Mouse (Mus musculus) cerebellum, postnatal 4 days (tissue): Measurements from ENCODE around the gene Mbnl2.

Experiments used
- DNase-seq, 2 experiments: peaks; one replicate each; pipeline ENCODE4 v3.0.0; 2022; ENCODE audit warnings: low spot score in 2 of 2, mixed read lengths in 1 of 2

Gene Mbnl2

GRCm38 (mm10) chr14:120275246-120276238, at the start of gene Mbnl2:
Gene Mbnl2, plus strand, starts transcription at chr14:120275669.
- peak; percentile 84 to 91 for DNase-seq

- DNase-seq, result no peak
Observed at GRCm38 (mm10) chr14:120232076-120232496, 43.4 kb upstream of the Mbnl2 start.

DNA sequence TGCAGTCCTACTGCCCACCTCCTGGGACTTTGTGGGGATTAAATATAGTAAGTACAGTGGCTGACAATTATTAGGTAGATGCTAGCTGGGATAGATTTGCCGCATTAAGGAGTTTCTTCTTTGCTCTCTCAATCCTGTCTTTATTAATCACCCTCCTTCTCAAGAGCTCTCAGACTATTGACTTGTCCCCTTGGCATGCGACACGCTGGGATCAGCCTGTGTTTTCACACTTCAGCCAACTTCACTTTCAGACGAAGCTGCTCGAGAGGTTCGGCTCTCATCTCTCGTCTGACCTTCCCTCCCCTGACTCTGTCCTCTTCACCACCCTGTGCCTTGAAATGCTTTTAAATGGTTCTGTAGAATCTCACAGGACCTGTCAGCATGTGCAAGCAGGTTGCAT, 39.9 kb upstream of the Mbnl2 start:
- no peak for DNase-seq

- no peak for DNase-seq
Observed at GRCm38 (mm10) chr14:120238501-120238900, 37.0 kb upstream of the Mbnl2 start.

DNA sequence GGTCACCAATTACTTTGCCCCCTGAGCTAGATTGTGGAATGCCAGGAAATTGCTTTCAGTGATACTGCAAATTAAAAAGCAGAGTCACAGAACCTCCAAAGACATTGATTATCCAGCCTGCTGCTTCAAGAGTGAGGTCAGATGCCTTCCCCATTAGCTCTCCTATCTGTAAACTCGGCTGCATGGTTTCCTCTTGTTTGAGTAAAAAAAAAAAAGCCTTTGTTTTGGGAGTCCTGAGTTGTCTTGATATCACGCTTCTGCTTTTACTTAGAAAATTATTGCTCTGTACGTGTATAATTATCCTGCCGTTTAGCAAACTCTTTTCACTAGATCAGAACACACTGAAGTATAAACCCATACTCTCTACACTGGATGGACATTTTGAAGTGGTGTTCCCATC, 35.3 kb upstream of the Mbnl2 start:
- no peak for DNase-seq

- DNase-seq, result no peak
Observed at GRCm38 (mm10) chr14:120242711-120243110, 32.8 kb upstream of the Mbnl2 start.

GRCm38 (mm10) chr14:120245081-120245705, 30.3 kb upstream of the Mbnl2 start:
- no peak for DNase-seq

- no peak for DNase-seq
Observed at GRCm38 (mm10) chr14:120253331-120253730, 22.1 kb upstream of the Mbnl2 start.

DNA sequence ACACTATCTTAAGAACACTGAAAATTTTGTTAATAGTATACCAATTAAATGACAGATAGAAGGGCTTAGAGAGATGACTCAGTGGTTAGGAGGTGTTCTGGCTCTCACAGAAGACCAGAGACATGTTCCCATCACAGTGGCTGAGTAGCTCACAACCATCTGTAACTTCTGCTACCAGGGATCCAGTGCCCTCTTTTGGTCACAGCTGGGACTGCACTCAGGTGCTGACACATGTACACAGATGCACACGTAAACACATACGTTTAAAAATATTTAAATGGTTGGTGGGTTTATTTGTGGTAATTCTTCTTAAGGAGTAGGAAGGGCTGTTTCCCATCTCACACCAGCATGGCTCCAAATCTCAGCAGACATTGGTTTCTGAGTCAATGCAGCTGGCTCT, 19.3 kb upstream of the Mbnl2 start:
- no peak for DNase-seq

GRCm38 (mm10) chr14:120256623-120257384, 18.7 kb upstream of the Mbnl2 start:
- no peak for DNase-seq

DNA sequence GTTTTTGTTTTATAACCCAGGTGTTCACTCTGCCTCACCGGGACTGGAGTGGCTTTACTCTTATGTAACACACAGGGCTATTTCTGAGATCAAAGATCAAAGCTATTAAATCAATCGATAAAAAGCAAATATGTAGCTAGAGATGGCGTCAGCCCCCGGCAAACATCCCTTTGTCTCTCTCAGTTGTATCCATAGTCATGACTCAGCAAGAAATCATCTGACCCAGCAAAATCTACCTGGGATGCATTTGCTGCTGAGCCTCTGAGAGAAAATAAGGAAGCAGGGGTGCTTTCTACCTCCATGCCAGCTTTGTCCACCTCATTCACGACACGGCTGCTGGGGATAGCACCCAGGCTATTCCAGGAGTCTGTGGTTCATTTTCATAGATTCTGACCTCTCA, 18.0 kb upstream of the Mbnl2 start:
- no peak for DNase-seq

- DNase-seq, result no peak
Observed at GRCm38 (mm10) chr14:120259426-120259825, 16.0 kb upstream of the Mbnl2 start.

DNA sequence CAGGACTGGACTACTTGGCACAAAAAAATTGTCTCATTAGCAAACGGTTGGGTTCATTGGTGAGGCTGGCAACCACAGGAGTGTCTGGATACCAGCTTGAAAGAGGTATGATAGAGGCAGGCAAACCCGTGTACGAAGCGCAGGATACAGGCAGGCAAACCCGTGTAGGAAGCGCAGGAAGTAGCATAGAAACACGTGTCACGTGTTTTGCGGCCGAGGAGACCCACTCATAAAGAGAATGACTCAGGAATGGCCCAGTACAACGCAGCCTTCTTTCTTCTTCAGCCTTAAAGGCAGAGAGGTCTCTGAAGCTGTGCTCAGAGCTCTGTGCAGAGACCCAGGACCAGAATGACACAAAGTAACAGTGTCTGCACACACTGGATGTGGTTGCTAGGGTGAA, 13.9 kb upstream of the Mbnl2 start:
- no peak for DNase-seq

DNA sequence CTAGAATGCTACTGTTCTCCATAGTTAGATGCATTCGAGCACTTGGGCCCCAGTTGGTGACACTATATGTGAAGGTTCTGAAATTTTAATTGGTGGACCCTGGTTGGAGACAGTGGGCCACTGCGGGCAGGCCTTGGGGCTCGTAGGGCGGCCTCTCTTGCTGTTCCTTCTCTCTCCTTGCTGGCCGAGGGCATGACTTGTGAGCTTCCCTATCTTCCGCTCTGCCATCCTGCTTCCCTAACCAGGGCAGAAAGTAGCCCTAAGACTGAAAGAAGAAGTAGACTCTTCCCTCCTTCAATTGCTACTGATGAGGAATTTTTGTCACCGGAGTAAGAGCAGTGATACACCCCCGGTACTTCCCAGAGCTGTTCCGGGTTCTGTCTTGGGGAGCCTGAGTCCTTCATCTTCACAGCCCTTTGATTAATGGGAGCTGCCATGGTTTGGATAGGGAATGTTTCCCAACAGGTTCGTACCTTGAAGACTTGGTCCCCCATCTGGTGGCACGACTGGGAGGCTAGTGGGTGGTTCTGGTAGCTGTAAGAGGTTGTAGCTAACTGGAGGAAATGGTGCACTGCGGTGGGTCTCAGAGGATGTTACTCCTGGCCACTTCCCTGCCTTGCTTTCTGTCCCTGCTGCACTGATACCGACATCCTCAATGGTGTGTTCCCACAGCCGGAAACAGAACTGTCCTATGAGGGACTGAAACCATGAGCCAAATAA, 12.6 kb upstream of the Mbnl2 start:
- no peak for DNase-seq

DNA sequence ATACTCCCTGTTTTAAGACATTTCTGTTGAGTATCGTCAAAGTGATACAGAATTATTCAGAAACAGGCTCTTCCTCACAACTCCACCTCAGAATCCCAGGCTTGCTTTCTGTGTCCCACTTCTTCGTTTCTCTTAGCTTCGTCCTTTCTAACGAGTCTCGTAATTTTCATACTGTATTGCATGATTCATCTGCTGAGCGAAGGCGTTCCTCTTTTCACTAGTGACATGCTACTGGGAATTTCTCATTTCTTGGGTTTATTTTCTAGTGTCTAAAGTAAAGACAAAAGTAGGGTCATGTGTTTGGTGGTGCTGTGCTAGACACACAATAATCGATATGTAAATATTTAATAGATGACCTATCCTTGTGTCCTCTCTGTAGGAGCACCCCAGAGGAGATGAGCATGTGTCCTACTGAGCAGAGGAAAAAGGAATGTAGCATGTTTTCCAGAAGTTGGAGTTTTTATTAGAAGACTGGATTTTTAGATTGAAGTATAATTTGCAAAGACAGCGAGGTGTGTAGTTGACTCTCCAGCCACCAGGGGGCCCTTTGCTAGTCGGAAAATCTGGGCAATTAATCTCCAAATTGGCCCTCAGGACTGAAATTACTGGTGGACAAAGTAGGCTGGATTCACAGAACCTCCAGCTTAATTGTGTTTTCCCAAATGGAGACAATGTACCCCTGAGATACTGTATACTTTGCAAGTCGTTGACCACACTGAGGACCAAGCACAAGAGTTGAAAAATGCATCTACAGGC, 11.9 kb upstream of the Mbnl2 start:
- DNase-seq, result peak in 1 of 2 experiments; percentile 39

DNA sequence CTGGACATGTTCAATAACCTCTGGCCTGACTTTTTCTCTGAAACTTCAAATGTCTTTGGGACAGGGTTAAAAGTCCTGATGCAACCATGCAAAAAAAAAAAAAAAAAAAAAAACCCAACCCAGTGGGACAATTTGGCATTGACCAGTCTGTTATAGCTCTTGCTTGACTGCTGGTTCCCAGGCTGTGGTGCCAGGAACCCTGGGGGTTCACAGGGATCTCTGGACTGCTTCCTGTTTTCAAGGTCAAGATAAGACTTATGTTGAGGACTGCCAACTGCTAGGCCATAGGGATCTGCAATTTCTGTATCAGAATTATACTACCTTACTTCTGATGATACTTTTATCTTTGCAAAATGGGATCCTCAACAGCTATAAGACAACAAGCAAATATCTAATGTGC, 9.6 kb upstream of the Mbnl2 start:
- DNase-seq, result no peak

DNA sequence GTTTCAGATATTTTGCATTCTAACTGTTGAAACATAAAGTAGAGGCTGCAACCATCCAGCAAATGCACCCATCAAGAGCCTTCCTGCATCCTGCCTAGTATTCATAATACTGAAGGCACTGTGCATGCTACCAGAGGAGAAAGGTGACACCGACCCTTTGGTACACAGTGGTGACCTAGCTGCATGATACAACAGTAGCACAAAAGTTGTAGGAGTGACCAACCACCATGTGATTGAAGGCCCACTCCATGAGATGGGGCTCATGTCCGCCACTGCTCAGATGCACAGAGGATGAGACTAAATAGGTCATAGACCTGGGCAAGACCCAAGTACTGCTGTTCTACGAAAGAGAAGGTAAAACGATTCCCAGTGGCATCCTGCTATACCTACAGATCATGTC, 8.3 kb upstream of the Mbnl2 start:
- DNase-seq, result no peak

DNA sequence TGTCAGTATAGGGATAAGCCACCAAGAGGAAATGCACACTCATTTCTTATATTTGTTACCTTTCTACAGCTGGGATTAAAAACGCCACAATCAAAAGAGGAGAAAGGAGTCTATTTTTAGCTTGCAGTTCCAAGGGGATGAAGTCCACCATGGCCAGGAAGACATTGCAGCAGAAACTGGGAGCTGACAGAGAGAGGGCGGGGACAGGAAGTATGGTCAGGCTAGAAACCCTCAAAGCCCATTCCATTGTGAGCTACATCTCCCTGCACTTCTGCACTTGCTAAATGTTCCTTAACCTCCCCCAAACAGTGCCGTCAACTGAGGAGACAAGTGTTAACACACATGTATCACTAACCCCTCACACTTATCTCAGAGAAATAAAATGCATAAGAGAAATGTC, 5.4 kb upstream of the Mbnl2 start:
- no peak for DNase-seq

DNA sequence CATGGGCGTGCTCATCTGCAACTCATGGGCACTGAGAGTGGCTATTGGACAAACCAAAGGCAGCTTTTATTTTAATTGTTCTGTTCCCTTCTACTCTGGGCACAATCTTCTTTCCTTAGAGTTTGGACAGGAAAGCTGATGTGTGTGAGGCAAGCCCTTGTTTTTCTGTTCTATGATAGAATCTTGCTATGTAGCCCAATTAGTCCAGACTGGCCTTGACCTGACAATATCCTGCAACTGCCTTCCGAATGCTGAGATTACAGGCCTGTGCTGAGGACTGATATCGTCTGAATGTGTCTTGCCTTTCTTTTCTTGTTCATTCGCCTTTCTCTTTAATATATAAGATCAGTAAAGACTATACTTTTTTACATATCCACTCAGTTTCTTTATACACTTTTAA, 4.8 kb upstream of the Mbnl2 start:
- DNase-seq, result no peak

- no peak for DNase-seq
Observed at GRCm38 (mm10) chr14:120271096-120271495, 4.4 kb upstream of the Mbnl2 start.

- DNase-seq, result no peak
Observed at GRCm38 (mm10) chr14:120273766-120274165, 1.7 kb upstream of the Mbnl2 start.
